Mouse (Mus musculus) kidney, postnatal 25 days (tissue): ENCODE data around the gene Thra.
A peak's percentile ranks its signal among the peaks of the same experiment; 100 is the strongest.

ENCODE experiments used
- DNase-seq, 2 experiments: peaks; one replicate each; pipeline ENCODE4 v3.0.0; 2021; ENCODE audit warnings: mixed read lengths in 2 of 2

Thra gene

GRCm38 (mm10) chr11:98745932-98746853 is 5.8 kb downstream of the Thra start:
- DNase-seq: peak; percentile 45 to 69

GRCm38 (mm10) chr11:98746855-98747693 is 6.6 kb downstream of the Thra start:
- DNase-seq: peak; percentile 88 to 94

- no peak for DNase-seq
Measured at GRCm38 (mm10) chr11:98747804-98748505, 7.5 kb downstream of the Thra start.

- peak; percentile 31 to 60 for DNase-seq
Measured at GRCm38 (mm10) chr11:98748506-98749416, 8.3 kb downstream of the Thra start.

DNA sequence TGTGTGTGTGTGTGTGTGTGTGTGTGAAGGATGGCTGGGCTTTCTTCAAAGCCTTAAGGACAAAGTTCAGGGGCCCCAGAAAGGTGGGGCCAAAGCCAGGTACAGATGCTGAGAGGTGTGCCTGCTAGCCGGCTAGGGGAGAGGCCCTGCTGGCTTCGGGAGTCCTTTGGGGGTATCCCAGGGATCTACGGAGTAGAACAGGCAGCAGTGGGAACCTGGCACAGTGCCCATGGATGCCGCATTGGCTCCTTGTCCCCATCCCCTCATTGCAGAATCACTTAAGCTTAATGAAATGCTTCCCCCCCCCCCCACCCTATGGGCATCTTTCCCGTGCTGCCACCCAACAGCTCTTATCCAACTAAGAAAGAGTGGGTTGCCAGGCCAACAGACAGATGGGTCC is 9.3 kb downstream of the Thra start:
- peak in 1 of 2 experiments; percentile 32 for DNase-seq

DNA sequence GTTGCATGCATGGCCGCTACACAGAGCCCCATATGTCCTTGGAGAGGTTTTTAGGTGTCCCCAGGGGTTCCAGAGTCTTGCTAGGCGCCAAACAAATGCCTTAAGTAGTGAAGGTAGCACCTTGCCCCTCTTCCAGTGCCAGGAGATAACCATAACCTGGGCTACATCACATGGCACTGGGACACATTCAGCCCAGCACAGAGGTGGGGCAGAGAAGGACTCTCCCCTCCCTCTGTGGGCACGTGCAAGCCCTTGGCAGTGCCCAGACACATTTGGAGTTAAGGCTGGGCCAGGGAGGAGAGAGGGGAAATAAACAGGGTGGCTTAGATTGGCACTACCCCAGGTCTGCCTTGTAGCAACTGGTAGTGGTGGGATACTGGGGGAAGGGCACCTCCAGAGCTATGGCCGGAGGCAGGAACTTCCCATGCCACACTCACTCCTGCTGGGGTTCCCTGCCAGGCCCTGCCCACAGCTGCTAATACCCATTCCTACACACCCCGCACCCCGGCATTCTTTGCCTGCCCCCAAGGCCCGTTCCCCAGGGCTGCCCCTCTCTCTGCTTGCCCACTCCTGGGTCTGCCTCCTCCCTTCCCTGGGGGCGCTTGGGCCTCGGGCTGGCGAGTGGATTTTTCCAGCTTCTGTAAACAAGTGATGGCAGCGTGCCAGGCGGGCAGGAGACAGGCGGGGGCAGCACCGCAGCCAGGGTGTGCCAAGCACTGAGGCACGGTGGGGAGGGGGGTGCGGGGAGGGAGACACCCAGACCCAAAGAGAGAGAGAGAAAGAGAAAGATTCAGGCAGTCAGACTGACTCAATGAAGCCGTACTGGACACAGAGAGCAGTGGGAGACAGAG is 10.1 kb downstream of the Thra start:
- peak; percentile 89 to 92 for DNase-seq

- peak; percentile 68 to 70 for DNase-seq
Measured at GRCm38 (mm10) chr11:98751221-98751782, 10.9 kb downstream of the Thra start.

- DNase-seq: peak in 1 of 2 experiments; percentile 46
Measured at GRCm38 (mm10) chr11:98752562-98753140, 12.2 kb downstream of the Thra start.

DNA sequence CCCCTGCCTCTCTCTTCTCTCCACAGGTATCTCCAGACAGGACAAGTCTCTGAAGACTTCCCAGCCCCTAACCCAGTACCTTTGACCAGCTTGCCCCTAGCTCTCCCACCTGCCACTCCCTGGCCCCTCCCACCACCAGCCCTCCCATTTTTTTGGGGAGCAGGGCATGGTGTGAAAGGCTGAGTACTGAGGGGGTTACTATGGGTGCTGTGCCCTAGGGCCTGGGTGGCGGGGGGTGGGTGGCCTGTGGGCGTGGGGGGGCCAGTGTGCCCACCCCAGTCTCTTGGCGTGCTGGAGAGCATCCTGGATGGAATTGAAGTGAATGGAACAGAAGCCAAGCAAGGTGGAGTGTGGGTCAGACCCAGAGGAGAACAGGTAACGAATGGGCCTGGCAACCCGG is 12.8 kb downstream of the Thra start:
- no peak for DNase-seq

- DNase-seq: no peak
Measured at GRCm38 (mm10) chr11:98754151-98754620, 13.7 kb downstream of the Thra start.

DNA sequence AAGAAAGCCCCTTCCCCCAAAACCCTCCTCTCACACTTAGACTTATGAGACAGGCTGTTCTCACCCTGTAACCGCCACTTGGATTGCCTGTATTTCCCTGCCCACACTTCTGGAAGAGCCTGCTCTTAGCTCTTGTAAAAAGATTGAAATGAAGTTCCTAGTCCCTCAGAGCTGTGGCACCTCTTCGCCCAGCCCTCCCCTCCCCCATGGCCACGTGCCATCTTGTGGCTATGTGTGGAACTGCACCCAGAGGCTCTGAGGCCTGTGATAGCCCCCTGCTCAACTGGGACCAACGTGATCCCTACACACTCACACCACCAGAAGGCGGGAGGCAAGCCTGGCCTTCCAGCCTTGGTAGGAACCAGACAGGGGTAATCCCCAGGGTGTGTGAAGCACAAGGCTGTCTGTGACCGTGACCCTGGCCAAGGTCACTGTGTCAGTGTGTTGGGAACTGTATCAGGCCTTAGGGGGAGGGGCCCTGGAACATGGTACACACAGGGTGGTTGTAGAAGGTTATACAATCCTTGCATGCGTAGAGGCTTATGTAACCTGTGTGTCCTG is 14.3 kb downstream of the Thra start:
- peak; percentile 77 to 89 for DNase-seq

DNA sequence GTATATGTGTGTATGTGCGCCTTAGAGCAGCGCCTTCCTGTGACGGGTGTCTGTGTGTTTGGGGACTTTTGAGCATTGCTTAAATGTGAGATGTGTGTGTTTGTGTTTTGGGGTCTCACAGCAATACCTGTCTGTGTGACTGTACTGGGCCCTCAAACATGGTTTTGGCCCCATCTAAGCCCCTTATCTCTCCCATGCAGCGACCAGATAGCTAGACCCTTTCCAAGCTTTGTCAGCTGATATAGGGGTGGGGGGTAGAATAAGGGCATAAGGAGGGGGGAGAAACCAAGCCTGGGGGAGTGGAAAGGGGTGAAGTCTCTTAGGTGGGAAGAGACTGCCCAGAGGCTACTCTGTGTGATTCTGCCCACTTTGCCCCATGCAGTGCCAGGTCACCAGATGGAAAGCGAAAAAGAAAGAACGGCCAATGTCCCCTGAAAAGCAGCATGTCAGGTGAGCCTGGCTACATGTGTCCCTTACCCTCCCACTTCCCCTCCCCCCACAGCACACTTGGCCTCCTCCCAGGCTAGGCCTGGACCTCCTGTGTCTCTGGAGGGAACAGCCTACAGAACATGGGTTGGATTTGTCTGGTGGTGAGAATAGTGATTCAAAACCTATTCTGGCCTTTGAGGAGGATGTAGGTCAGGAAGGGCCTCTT is 15.4 kb downstream of the Thra start:
- DNase-seq: peak in 1 of 2 experiments; percentile 52

GRCm38 (mm10) chr11:98756711-98757110 is 16.3 kb downstream of the Thra start:
- DNase-seq: no peak

- no peak for DNase-seq
Measured at GRCm38 (mm10) chr11:98761939-98762338, 21.5 kb downstream of the Thra start.

DNA sequence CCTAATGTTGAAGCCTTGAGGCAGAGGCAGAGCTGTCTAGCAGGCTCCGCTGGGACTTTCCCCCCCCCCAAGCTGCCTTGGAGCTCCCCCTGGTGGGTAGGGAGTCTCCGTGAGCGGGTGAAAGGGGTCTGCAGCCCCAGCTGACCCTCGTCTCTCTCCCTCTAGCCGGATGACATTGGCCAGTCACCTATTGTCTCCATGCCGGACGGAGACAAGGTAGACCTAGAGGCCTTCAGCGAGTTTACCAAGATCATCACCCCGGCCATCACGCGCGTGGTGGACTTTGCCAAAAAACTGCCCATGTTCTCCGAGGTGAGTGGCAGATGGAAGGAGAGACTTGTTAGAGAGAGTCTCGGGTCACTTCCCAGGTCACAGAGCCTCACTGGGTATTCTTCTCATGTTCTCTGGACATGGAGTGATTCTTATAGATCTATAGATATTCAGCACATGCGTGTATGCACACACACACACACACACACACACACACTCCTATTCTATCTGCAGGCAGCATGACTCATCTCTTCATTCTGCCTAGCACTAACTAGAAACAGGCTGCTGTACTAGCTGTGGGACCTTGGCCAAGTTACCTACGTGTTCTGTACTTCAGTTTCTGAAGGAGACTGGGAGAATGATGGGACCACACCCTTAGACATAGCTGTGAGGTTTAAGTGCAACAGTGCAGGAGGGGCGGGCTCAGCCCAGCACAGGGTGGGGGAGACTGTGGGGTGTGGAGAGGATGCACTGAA is 22.5 kb downstream of the Thra start:
- peak in 1 of 2 experiments; percentile 73 for DNase-seq

GRCm38 (mm10) chr11:98763502-98763861 is 23.0 kb downstream of the Thra start:
- no peak for DNase-seq

DNA sequence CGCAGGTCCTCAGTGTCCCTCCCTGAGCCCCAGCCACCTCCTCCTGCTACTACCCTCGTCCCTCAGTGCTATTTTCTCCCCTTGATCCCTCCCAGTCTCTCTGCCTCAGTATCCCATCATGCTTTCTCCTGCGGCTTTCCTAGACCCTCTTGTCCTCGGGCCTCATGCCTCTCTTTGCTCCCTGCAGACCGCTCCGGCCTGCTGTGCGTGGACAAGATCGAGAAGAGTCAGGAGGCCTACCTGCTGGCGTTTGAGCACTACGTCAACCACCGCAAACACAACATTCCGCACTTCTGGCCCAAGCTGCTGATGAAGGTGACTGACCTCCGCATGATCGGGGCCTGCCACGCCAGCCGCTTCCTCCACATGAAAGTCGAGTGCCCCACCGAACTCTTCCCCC is 23.7 kb downstream of the Thra start:
- no peak for DNase-seq

GRCm38 (mm10) chr11:98764746-98765145 is 24.3 kb downstream of the Thra start:
- DNase-seq: no peak
